Mouse (Mus musculus) testis, adult 2 months (tissue): ENCODE results near the gene Tex19.1.

Experiments
- CTCF ChIP-seq: fragments of 200-500 bp; IDR thresholded peaks from 2 replicates; pipeline ENCODE4 v1.5.1; 2012; ENCODE audit warnings: low read depth, mild to moderate bottlenecking, inconsistent platforms, low read length, moderate library complexity; ENCODE audit not compliant: control insufficient read depth, insufficient read depth, insufficient replicate concordance
- POLR2A ChIP-seq: fragments of 200-500 bp; IDR thresholded peaks from 2 replicates; pipeline ENCODE4 v1.6.1; 2012; ENCODE audit warnings: low read depth, mild to moderate bottlenecking, inconsistent platforms, low read length, moderate library complexity; ENCODE audit not compliant: control insufficient read depth

GRCm38 (mm10) chr11:121122024-121122670 lies 23.8 kb upstream of the Tex19.1 start:
- TF ChIP-seq CTCF (no peak), POLR2A (no peak)
